Mouse (Mus musculus) ES-Bruce4 (cell line): ENCODE data around the gene Ccser1. TPM values are rescaled to one million over a fixed set of nuclear protein-coding genes. Genes with fewer than 3 reads are reported as not detected.

Experiments used
- H3K27ac ChIP-seq: 2 replicates; pipeline ENCODE4 v1.5.1; 2012; ENCODE audit warnings: low read length, inconsistent platforms; ENCODE audit not compliant: insufficient read depth
- H3K27me3 ChIP-seq: 2 replicates; pipeline ENCODE4 v1.6.1; 2012; ENCODE audit warnings: mild to moderate bottlenecking, low read length, inconsistent platforms; ENCODE audit not compliant: control insufficient read depth, poor library complexity, insufficient read depth, severe bottlenecking
- H3K36me3 ChIP-seq: 2 replicates; pipeline ENCODE4 v1.6.1; 2012; ENCODE audit warnings: inconsistent platforms, mild to moderate bottlenecking, low read length, moderate library complexity; ENCODE audit not compliant: control insufficient read depth, poor library complexity, insufficient read depth, severe bottlenecking
- H3K4me1 ChIP-seq: one replicate; pipeline ENCODE4 v1.8.1; 2011; ENCODE audit warnings: low read length; ENCODE audit not compliant: control insufficient read depth, insufficient read depth
- H3K4me3 ChIP-seq: 2 replicates; pipeline ENCODE4 v1.5.1; 2011; ENCODE audit warnings: low read depth, mild to moderate bottlenecking, low read length
- H3K9ac ChIP-seq: 2 replicates; pipeline ENCODE4 v1.6.1; 2012; ENCODE audit warnings: low read depth, mild to moderate bottlenecking, inconsistent platforms; ENCODE audit not compliant: poor library complexity, severe bottlenecking
- H3K9me3 ChIP-seq: replicated peaks from 2 replicates; pipeline ENCODE4 v1.6.1; 2012; ENCODE audit warnings: mild to moderate bottlenecking, low read length, inconsistent platforms; ENCODE audit not compliant: control insufficient read depth, poor library complexity, insufficient read depth, severe bottlenecking
- CTCF ChIP-seq: IDR thresholded peaks from one replicate; pipeline ENCODE4 v1.8.1; 2011; ENCODE audit warnings: low read depth, low read length
- EP300 ChIP-seq: IDR thresholded peaks from 2 replicates; pipeline ENCODE4 v1.6.1; 2011; ENCODE audit warnings: low read depth, low read length; ENCODE audit not compliant: insufficient read depth
- POLR2A ChIP-seq: IDR thresholded peaks from one replicate; pipeline ENCODE4 v1.8.1; 2011; ENCODE audit warnings: low read length; ENCODE audit not compliant: insufficient read depth
- polyA plus RNA-seq: library from polyadenylated mRNA; stranded (reverse); fragments of >200 nt; gene quantifications from 2 replicates; pipeline ENCODE4 v1.2.4, GENCODE M21; 2011; ENCODE audit warnings: low read depth; ENCODE audit not compliant: missing spikeins, insufficient read depth, insufficient read length

Gene Ccser1
- polyA plus RNA-seq, 1 experiment = 1.1 TPM

- Histone ChIP-seq H3K27me3 (no peaks in the 10 kb centered on the region), H3K27ac (no peak overlapping the region), H3K4me3 (no peak overlapping the region), H3K36me3 (no peaks in the 10 kb centered on the region), H3K9me3 (no peaks in the 10 kb centered on the region), H3K9ac (no peak overlapping the region), H3K4me1 (no peaks in the 10 kb centered on the region)
- no peak for TF ChIP-seq POLR2A
- TF ChIP-seq EP300 = no peak
- no peak for TF ChIP-seq CTCF
Measured at GRCm38 (mm10) chr6:61661414-61661813, 481.3 kb downstream of the Ccser1 start.

DNA sequence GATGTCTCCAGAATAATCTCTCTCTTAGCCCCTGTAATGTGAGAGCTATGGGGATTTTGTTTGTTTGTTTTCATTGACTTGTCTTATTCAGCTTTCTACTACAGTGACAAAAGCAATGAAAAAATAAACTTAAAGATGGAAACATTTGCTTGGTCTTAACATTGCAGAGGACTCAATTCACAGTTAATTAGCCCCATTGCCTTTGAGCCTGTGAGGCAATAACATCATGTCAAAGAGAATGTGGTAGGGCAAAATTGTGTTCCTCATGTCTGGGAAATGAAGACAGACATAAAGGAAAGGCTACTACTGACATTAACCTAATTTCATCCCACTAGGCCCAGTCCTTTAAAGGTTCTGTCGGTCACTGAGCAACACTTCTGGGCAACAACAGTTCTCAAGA lies 484.4 kb downstream of the Ccser1 start:
- H3K4me3 ChIP-seq = no peak overlapping the region
- H3K36me3 ChIP-seq = no peaks in the 10 kb centered on the region
- H3K9me3 ChIP-seq = no peaks in the 10 kb centered on the region
- TF ChIP-seq POLR2A = no peak
- TF ChIP-seq CTCF = no peak
- TF ChIP-seq EP300 = no peak
- H3K27me3 ChIP-seq = no peaks in the 10 kb centered on the region
- no peak overlapping the region for H3K27ac ChIP-seq
- H3K9ac ChIP-seq = no peak overlapping the region
- H3K4me1 ChIP-seq = no peaks in the 10 kb centered on the region

DNA sequence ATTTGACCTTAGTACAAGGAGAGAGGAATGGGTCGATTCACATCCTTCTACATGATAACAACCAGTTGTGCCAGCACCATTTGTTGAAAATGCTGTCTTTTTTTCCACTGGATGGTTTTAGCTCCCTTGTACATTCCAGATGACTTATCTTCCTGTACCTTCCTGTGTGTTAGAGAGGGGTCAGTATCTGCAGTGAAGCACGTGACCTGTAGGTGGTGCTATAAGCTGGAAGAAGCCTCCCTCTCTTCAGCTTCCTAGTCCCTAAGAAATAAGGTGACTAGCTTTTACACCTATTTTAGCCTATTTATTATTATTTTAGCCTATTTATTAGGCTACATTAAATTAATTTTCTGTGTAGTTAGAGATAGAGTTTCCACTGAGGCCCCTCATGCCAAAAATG lies 506.9 kb downstream of the Ccser1 start:
- TF ChIP-seq POLR2A (no peak), CTCF (no peak), EP300 (no peak)
- Histone ChIP-seq H3K9me3 (no peaks in the 10 kb centered on the region), H3K27me3 (no peaks in the 10 kb centered on the region), H3K36me3 (no peaks in the 10 kb centered on the region), H3K4me1 (no peaks in the 10 kb centered on the region), H3K9ac (no peak overlapping the region), H3K4me3 (no peak overlapping the region), H3K27ac (no peak overlapping the region)

DNA sequence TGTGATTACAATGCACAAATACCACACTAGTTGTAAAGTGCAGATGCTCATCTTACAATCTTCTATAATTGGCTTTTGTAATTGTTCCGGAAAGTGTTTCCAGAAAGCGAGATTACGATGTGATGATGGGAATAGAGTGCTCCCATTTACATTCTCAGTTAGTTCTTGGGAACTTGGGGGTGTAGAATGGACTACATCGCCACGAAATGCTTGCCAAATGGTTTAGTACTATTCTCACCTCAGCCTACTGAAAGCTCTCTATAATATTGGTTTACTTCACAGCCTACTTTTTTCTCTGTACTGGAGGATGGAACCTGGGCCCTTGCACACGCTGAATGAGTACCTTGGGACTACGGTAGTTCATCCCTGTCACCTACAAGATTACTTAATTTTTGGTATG lies 522.9 kb downstream of the Ccser1 start:
- no peak overlapping the region for H3K27ac ChIP-seq
- H3K4me1 ChIP-seq = no peaks in the 10 kb centered on the region
- TF ChIP-seq CTCF = no peak
- TF ChIP-seq EP300 = no peak
- TF ChIP-seq POLR2A = no peak
- no peak overlapping the region for H3K4me3 ChIP-seq
- H3K27me3 ChIP-seq = no peaks in the 10 kb centered on the region
- no peak overlapping the region for H3K9ac ChIP-seq
- H3K36me3 ChIP-seq = no peaks in the 10 kb centered on the region
- no peaks in the 10 kb centered on the region for H3K9me3 ChIP-seq

- Histone ChIP-seq H3K36me3 (no peaks in the 10 kb centered on the region), H3K9me3 (no peaks in the 10 kb centered on the region), H3K27me3 (no peaks in the 10 kb centered on the region), H3K9ac (no peak overlapping the region), H3K4me3 (no peak overlapping the region), H3K27ac (no peak overlapping the region), H3K4me1 (no peaks in the 10 kb centered on the region)
- no peak for TF ChIP-seq CTCF
- TF ChIP-seq POLR2A = no peak
- TF ChIP-seq EP300 = no peak
Measured at GRCm38 (mm10) chr6:61721220-61721619, 541.1 kb downstream of the Ccser1 start.

DNA sequence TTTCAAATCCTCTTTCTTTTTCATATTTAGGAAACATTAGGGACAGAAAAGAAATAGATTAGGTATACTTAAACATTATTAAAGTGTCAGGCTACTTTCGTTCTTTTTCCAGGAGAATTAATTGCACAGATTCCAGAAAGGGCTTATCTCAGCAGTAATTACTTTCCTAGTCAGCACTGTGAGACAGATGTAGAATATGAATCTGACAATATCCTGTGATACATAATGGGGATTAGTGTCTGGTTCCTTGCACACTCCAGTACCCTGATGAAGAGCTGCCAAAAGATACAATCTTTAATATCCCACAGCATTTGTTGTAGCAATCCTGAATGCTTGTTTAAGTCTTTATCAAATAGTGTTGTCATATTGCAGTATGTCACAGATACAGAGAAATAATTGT lies 548.9 kb downstream of the Ccser1 start:
- Histone ChIP-seq H3K4me3 (no peak overlapping the region), H3K4me1 (no peaks in the 10 kb centered on the region), H3K9ac (no peak overlapping the region), H3K9me3 (no peaks in the 10 kb centered on the region), H3K27ac (no peak overlapping the region), H3K27me3 (no peaks in the 10 kb centered on the region), H3K36me3 (no peaks in the 10 kb centered on the region)
- TF ChIP-seq CTCF = no peak
